Mouse (Mus musculus): ENCODE results near the gene Mindy4b-ps. TPM values are rescaled to one million over a fixed set of nuclear protein-coding genes. Genes with fewer than 3 reads are reported as not detected.

Gene Mindy4b-ps
- total and polyA plus RNA-seq, 2 experiments from 2014 or later = 0.52 TPM; not detected in 1

- 63% methylated on average over 8 of the region's 8 CpGs for WGBS
- TF ChIP-seq CTCF (IDR thresholded peaks at IDR 0.05) = no peak
- no peak overlapping the region for H3K4me3 ChIP-seq (ENCODE audit: low read depth, low read length)
- no peaks in the 10 kb centered on the region for H3K9me3 ChIP-seq (ENCODE audit: low read length)
- no peaks in the 10 kb centered on the region for H3K36me3 ChIP-seq (ENCODE audit: insufficient read depth, low read length)
- ATAC-seq (ENCODE audit: low FRiP score) = no peak
- no peak overlapping the region for H3K4me2 ChIP-seq (ENCODE audit: low read depth, low read length, poor library complexity, severe bottlenecking)
- no peaks in the 10 kb centered on the region for H3K27me3 ChIP-seq (ENCODE audit: insufficient read depth, low read length)
- 0 out of 2 replicates have a peak, but pooled peaks cover 2% of the 10 kb centered on the region for H3K4me1 ChIP-seq (ENCODE audit: insufficient read depth, low read length)
- H3K9ac ChIP-seq (replicated peaks; ENCODE audit: low read length, poor library complexity, severe bottlenecking) = no peak overlapping the region
- peak; percentile 10 for DNase-seq (ENCODE audit: low spot score)
- H3K27ac ChIP-seq (ENCODE audit: low read depth, low read length) = no peak overlapping the region
These were observed 23.9 kb downstream of the Mindy4b-ps start for GRCm38 (mm10) chr3:58798245-58798644.

GRCm38 (mm10) chr3:58789473-58789872, 32.6 kb downstream of the Mindy4b-ps start:
- WGBS = 49% methylated on average over 7 of the region's 7 CpGs
- Histone ChIP-seq H3K9me3 (ENCODE audit: low read length) (no peaks in the 10 kb centered on the region), H3K4me1 (ENCODE audit: insufficient read depth, low read length) (no peaks in the 10 kb centered on the region), H3K27ac (ENCODE audit: low read depth, low read length) (no peak overlapping the region), H3K36me3 (ENCODE audit: insufficient read depth, low read length) (no peaks in the 10 kb centered on the region), H3K9ac (replicated peaks; ENCODE audit: low read length, poor library complexity, severe bottlenecking) (no peak overlapping the region), H3K4me3 (ENCODE audit: low read depth, low read length) (no peak overlapping the region), H3K4me2 (ENCODE audit: low read depth, low read length, poor library complexity, severe bottlenecking) (no peak overlapping the region), H3K27me3 (ENCODE audit: insufficient read depth, low read length) (no peaks in the 10 kb centered on the region)
- DNase-seq (ENCODE audit: low spot score) (peak; percentile 16), ATAC-seq (ENCODE audit: low FRiP score) (peak; percentile 47)
- no peak for TF ChIP-seq CTCF (IDR thresholded peaks at IDR 0.05)

- no peak overlapping the region for H3K27ac ChIP-seq (ENCODE audit: low read depth, low read length)
- no peak overlapping the region for H3K9ac ChIP-seq (replicated peaks; ENCODE audit: low read length, poor library complexity, severe bottlenecking)
- no peak overlapping the region for H3K4me3 ChIP-seq (ENCODE audit: low read depth, low read length)
- no peaks in the 10 kb centered on the region for H3K36me3 ChIP-seq (ENCODE audit: insufficient read depth, low read length)
- DNase-seq (ENCODE audit: low spot score) (no peak), ATAC-seq (ENCODE audit: low FRiP score) (no peak)
- no peak overlapping the region for H3K4me2 ChIP-seq (ENCODE audit: low read depth, low read length, poor library complexity, severe bottlenecking)
- 74% methylated on average over 5 of the region's 5 CpGs for WGBS
- H3K9me3 ChIP-seq (ENCODE audit: low read length) = no peaks in the 10 kb centered on the region
- H3K4me1 ChIP-seq (ENCODE audit: insufficient read depth, low read length) = no peaks in the 10 kb centered on the region
- TF ChIP-seq CTCF (IDR thresholded peaks at IDR 0.05) = no peak
- no peaks in the 10 kb centered on the region for H3K27me3 ChIP-seq (ENCODE audit: insufficient read depth, low read length)
These were observed 33.1 kb downstream of the Mindy4b-ps start for GRCm38 (mm10) chr3:58789033-58789432.

- 72% methylated on average over 4 of the region's 4 CpGs for WGBS
These were observed 35.6 kb downstream of the Mindy4b-ps start for GRCm38 (mm10) chr3:58786470-58786869.

GRCm38 (mm10) chr3:58785863-58786262, 36.2 kb downstream of the Mindy4b-ps start:
- peak; percentile 66 for TF ChIP-seq CTCF (IDR thresholded peaks at IDR 0.05)
- no peak overlapping the region for H3K27ac ChIP-seq (ENCODE audit: low read depth, low read length)
- H3K9ac ChIP-seq (replicated peaks; ENCODE audit: low read length, poor library complexity, severe bottlenecking) = no peak overlapping the region
- H3K4me1 ChIP-seq (ENCODE audit: insufficient read depth, low read length) = no peaks in the 10 kb centered on the region
- no peak overlapping the region for H3K4me2 ChIP-seq (ENCODE audit: low read depth, low read length, poor library complexity, severe bottlenecking)
- ATAC-seq (ENCODE audit: low FRiP score) (0 out of 2 replicates have a peak, but pooled peaks have one; percentile 29), DNase-seq (ENCODE audit: low spot score) (peak; percentile 78)
- H3K4me3 ChIP-seq (ENCODE audit: low read depth, low read length) = no peak overlapping the region
- no peaks in the 10 kb centered on the region for H3K27me3 ChIP-seq (ENCODE audit: insufficient read depth, low read length)
- H3K9me3 ChIP-seq (ENCODE audit: low read length) = no peaks in the 10 kb centered on the region
- 29% methylated on average over 10 of the region's 10 CpGs for WGBS
- no peaks in the 10 kb centered on the region for H3K36me3 ChIP-seq (ENCODE audit: insufficient read depth, low read length)

More at GRCm38 (mm10) chr3:58786470-58786869, 35.6 kb downstream of the Mindy4b-ps start:
- TF ChIP-seq CTCF (IDR thresholded peaks at IDR 0.05) = no peak
- Histone ChIP-seq H3K27ac (ENCODE audit: low read depth, low read length) (no peak overlapping the region), H3K27me3 (ENCODE audit: insufficient read depth, low read length) (no peaks in the 10 kb centered on the region), H3K36me3 (ENCODE audit: insufficient read depth, low read length) (no peaks in the 10 kb centered on the region), H3K4me2 (ENCODE audit: low read depth, low read length, poor library complexity, severe bottlenecking) (no peak overlapping the region), H3K9me3 (ENCODE audit: low read length) (no peaks in the 10 kb centered on the region), H3K4me1 (ENCODE audit: insufficient read depth, low read length) (no peaks in the 10 kb centered on the region), H3K4me3 (ENCODE audit: low read depth, low read length) (no peak overlapping the region), H3K9ac (replicated peaks; ENCODE audit: low read length, poor library complexity, severe bottlenecking) (no peak overlapping the region)
- no peak for ATAC-seq (ENCODE audit: low FRiP score)
- no peak for DNase-seq (ENCODE audit: low spot score)

- Histone ChIP-seq H3K27me3 (ENCODE audit: insufficient read depth, low read length) (no peaks in the 10 kb centered on the region), H3K9me3 (ENCODE audit: low read length) (no peaks in the 10 kb centered on the region), H3K27ac (ENCODE audit: low read depth, low read length) (no peak overlapping the region), H3K4me3 (ENCODE audit: low read depth, low read length) (no peak overlapping the region), H3K9ac (replicated peaks; ENCODE audit: low read length, poor library complexity, severe bottlenecking) (no peak overlapping the region), H3K36me3 (ENCODE audit: insufficient read depth, low read length) (no peaks in the 10 kb centered on the region), H3K4me2 (ENCODE audit: low read depth, low read length, poor library complexity, severe bottlenecking) (no peak overlapping the region), H3K4me1 (ENCODE audit: insufficient read depth, low read length) (no peaks in the 10 kb centered on the region)
- ATAC-seq (ENCODE audit: low FRiP score) (peak; percentile 45), DNase-seq (ENCODE audit: low spot score) (peak; percentile 67)
- WGBS = 33% methylated on average over 8 of the region's 8 CpGs
- peak; percentile 84 for TF ChIP-seq CTCF (IDR thresholded peaks at IDR 0.05)
These were observed 37.7 kb downstream of the Mindy4b-ps start for GRCm38 (mm10) chr3:58784219-58785092.

Measured in midbrain, postnatal 0 days (tissue).